Mouse (Mus musculus): ENCODE data around the gene Arxes1.

DNA sequence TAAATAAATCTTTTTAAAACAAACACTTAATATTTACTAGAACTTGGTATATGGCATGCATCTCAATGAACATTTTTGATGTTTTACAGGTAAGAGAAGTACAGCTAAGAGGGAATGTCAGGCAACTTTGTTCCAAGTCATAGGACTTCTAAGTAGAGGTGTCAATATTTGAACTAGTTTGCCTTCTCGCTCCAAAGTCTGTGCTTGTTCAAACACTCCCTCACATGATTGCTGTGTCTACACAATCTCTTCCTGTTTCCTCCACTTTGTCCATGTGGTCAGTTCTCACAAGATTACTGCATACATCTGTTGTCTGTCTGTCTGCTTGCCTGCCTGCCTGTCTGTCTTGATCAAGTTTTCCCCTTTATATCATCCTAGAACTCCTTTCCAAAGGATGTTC lies 27.5 kb downstream of the Arxes1 start:
- no peak for TF ChIP-seq POLR2A (IDR thresholded peaks at IDR 0.05; ENCODE audit: borderline replicate concordance, low read depth, low read length)
- no peak for TF ChIP-seq CTCF (IDR thresholded peaks at IDR 0.05; ENCODE audit: low read depth, low read length)
